Mouse (Mus musculus) hindbrain, postnatal 0 days (tissue): ENCODE data around the gene Bbs9. TPM values are rescaled to one million over a fixed set of nuclear protein-coding genes. Genes with fewer than 3 reads are reported as not detected.

ENCODE experiments used
- ATAC-seq: fragments of 200-750 bp; cut with Nextera tagmentation; 2 replicates; pipeline ENCODE4 v1.8.0; 2017; ENCODE audit warnings: mild to moderate bottlenecking, moderate TSS enrichment, moderate library complexity
- DNase-seq: peaks from one replicate; pipeline ENCODE4 v3.0.0-alpha.2; 2015; ENCODE audit warnings: low spot score
- H3K27ac ChIP-seq: fragments of 300-500 bp; sonication (generic); 2 replicates; pipeline ENCODE4 v1.5.1; 2014; ENCODE audit warnings: mild to moderate bottlenecking
- H3K27me3 ChIP-seq: fragments of 300-500 bp; sonication (generic); 2 replicates; pipeline ENCODE4 v1.6.1; 2014; ENCODE audit warnings: low read length, mixed read lengths; ENCODE audit not compliant: insufficient read depth
- H3K36me3 ChIP-seq: fragments of 300-500 bp; sonication (generic); 2 replicates; pipeline ENCODE4 v1.6.1; 2014; ENCODE audit warnings: low read length, mixed read lengths; ENCODE audit not compliant: insufficient read depth
- H3K4me1 ChIP-seq: fragments of 300-500 bp; sonication (generic); 2 replicates; pipeline ENCODE4 v1.6.1; 2014; ENCODE audit warnings: antibody characterized with exemption, low read length, mixed read lengths; ENCODE audit not compliant: insufficient read depth
- H3K4me2 ChIP-seq: fragments of 300-500 bp; sonication (generic); 2 replicates; pipeline ENCODE4 v1.6.1; 2014; ENCODE audit warnings: low read depth, mild to moderate bottlenecking, low read length, moderate library complexity, mixed read lengths
- H3K4me3 ChIP-seq: fragments of 300-500 bp; sonication (generic); 2 replicates; pipeline ENCODE4 v1.5.1; 2014; ENCODE audit warnings: low read length
- H3K9ac ChIP-seq: fragments of 300-500 bp; sonication (generic); replicated peaks from 2 replicates; pipeline ENCODE4 v1.6.1; 2014; ENCODE audit warnings: mild to moderate bottlenecking, low read length, moderate library complexity, mixed read lengths
- H3K9me3 ChIP-seq: fragments of 300-500 bp; sonication (generic); 2 replicates; pipeline ENCODE4 v1.6.1; 2016; ENCODE audit warnings: low read length, mixed read lengths
- CTCF ChIP-seq: IDR thresholded peaks from 2 replicates; pipeline ENCODE4 v1.5.1; 2016; ENCODE audit warnings: antibody characterized with exemption, control low read depth, low read depth
- WGBS: fragments of 180-500 bp; shearing (Covaris S2); extraction: QIAGEN DNeasy Blood & Tissue Kit; methylation state at CpG from one replicate; pipeline ENCODE4 v1.1.7; 2014; 5-methylcytosine and 5-hydroxymethylcytosine counted together
- polyA plus RNA-seq: library from polyadenylated mRNA; unstranded; fragments of >200 nt; fragmentation: Nextera tagmentation; extraction: Ambion mirVana; gene quantifications from 2 replicates; pipeline ENCODE4 v1.2.1, GENCODE M21; 2015
- total RNA-seq: library from RNA; depleted of rRNA; stranded (reverse); fragments of >200 nt; gene quantifications from 2 replicates; pipeline ENCODE4 v1.2.3, GENCODE M21; 2014; rRNA removed

Gene Bbs9
- total and polyA plus RNA-seq, 2 experiments from 2014 or later = 15.2 to 27.5 TPM

DNA sequence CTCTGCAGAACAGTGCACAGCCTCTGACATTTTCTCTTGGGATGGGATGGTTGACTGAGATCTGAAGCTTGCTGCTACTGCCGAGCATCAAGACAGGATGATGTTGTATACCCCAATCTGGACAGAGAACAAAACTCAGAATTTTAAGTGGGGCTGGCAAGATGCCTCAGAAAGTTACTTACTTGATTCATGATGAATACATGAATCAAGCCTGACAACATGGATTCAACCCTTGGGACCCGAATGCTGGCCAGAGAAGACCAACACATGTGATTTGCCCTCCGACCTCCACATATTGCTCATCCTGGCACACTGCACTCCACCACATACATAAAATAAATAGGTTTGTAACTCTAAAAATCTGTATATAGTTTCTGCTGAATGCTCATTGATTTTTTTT is 403.8 kb downstream of the Bbs9 start:
- Histone ChIP-seq H3K9me3 (no peaks in the 10 kb centered on the region), H3K9ac (no peak overlapping the region), H3K4me1 (no peaks in the 10 kb centered on the region), H3K36me3 (no peaks in the 10 kb centered on the region), H3K27ac (no peak overlapping the region), H3K4me3 (no peak overlapping the region), H3K4me2 (no peak overlapping the region), H3K27me3 (no peaks in the 10 kb centered on the region)
- DNase-seq (no peak), ATAC-seq (no peak)
- TF ChIP-seq CTCF = no peak
- 83% methylated on average over 3 of the region's 3 CpGs for WGBS

DNA sequence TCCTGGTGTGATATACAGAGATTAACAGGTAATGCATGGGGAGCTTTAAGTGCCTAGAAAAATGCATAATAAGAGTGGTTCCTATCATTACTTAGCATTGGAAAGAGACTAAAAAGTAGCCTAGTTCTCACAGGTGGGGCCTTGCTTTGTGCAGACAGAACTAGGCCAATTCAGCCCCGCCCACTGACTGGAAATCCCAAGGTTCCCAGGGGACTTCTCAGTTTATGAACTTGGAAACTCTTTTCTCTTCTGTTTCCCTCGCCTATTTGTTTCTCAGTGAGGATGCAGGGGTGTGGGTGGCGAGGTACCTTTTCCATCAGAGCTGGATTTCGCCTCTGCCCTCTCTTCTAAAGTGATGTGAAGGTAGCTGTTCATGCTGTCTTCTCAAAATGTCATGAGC is 410.8 kb downstream of the Bbs9 start:
- Histone ChIP-seq H3K4me3 (no peak overlapping the region), H3K4me2 (no peak overlapping the region), H3K36me3 (no peaks in the 10 kb centered on the region), H3K4me1 (no peaks in the 10 kb centered on the region), H3K9ac (no peak overlapping the region), H3K27me3 (no peaks in the 10 kb centered on the region), H3K9me3 (no peaks in the 10 kb centered on the region), H3K27ac (no peak overlapping the region)
- 82% methylated on average over 4 of the region's 4 CpGs for WGBS
- TF ChIP-seq CTCF = no peak
- ATAC-seq = no peak
- no peak for DNase-seq

DNA sequence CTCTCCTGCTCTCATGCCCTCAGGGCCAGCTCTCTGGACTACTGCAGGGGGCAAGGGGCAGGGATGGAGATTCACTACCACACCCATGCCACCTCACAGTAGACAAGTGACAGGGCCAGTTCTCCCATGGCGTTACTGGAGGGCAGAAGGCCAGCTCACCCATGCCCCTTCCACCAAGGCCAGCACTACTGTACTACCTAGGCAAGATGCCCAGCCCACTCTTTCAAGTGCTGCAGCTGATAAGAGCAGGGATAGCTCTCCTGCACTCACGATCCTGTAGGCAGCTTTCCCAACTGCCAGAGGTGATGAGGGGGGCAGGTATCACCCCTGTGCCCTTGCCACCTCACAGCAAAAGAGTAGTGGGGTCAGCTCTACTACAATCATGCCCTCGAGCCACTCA is 429.9 kb downstream of the Bbs9 start:
- no peak for ATAC-seq

DNA sequence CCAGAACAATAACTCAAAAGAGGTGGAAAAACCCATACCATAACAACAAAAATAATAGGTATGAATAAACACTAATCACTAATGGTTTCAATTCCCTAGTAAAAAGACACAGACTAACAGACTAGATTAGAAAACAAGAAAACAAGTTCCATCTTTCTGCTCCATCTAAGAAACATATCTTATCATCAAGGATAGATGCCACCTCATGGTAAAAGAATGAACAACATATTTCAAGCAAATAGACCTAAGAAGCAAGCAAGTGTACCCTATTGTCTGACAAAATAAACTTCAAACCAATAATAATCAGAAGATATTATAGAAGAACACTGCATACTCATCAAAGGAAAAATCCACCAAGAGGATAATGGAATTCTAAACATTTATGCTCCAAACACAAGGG is 441.3 kb downstream of the Bbs9 start:
- Histone ChIP-seq H3K4me1 (no peaks in the 10 kb centered on the region), H3K27me3 (no peaks in the 10 kb centered on the region), H3K27ac (no peak overlapping the region), H3K4me2 (no peak overlapping the region), H3K4me3 (no peak overlapping the region), H3K9me3 (no peaks in the 10 kb centered on the region), H3K36me3 (no peaks in the 10 kb centered on the region), H3K9ac (no peak overlapping the region)
- ATAC-seq (no peak), DNase-seq (no peak)
- TF ChIP-seq CTCF = no peak

More for the DNA sequence above, 429.9 kb downstream of the Bbs9 start:
- H3K27ac ChIP-seq = no peak overlapping the region
- H3K36me3 ChIP-seq = no peaks in the 10 kb centered on the region
- no peak overlapping the region for H3K4me3 ChIP-seq
- H3K9ac ChIP-seq = no peak overlapping the region
- H3K9me3 ChIP-seq = no peaks in the 10 kb centered on the region
- TF ChIP-seq CTCF = no peak
- no peaks in the 10 kb centered on the region for H3K4me1 ChIP-seq
- no peak overlapping the region for H3K4me2 ChIP-seq
- WGBS = 88% methylated on average over 3 of the region's 3 CpGs
- DNase-seq = no peak
- no peaks in the 10 kb centered on the region for H3K27me3 ChIP-seq

DNA sequence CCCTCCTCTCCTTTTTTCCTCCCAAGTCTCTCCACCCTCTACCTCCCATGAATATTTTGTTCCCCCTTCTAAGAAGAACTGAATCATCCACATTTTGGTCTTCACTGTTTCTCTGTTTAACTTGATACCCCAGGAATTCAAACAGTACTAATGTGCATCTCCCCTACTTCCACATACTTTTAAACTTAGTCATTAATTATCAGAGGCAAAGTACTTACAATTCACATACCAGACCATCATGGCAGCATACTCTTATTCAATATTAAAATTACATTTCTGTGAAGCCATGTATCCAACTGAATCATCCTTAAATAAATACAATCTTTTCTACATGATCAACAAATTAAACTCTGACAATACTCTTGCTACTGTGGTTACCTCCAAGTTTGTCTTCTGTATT is 460.1 kb downstream of the Bbs9 start:
- Histone ChIP-seq H3K4me3 (no peak overlapping the region), H3K4me2 (no peak overlapping the region), H3K27ac (no peak overlapping the region), H3K9ac (no peak overlapping the region), H3K4me1 (no peaks in the 10 kb centered on the region), H3K36me3 (no peaks in the 10 kb centered on the region), H3K9me3 (no peaks in the 10 kb centered on the region), H3K27me3 (no peaks in the 10 kb centered on the region)
- TF ChIP-seq CTCF = no peak
- ATAC-seq = no peak
- DNase-seq = no peak

Other genes with a start within 250 kb of the Bbs9 start
- gene Zfp599, start 215.8 kb upstream of the Bbs9 start, total RNA-seq = 3.0 and 5.5 TPM in 2 replicates
- 4.8 and 5.2 TPM in 2 replicates for gene Zfp599, start 215.8 kb upstream of the Bbs9 start, polyA plus RNA-seq
- gene Zfp810, start 168.1 kb upstream of the Bbs9 start, total RNA-seq = 25.4 and 41.4 TPM in 2 replicates
- gene Zfp810, start 168.1 kb upstream of the Bbs9 start, polyA plus RNA-seq = 24.2 and 25.1 TPM in 2 replicates
- gene Anln, start 86.5 kb upstream of the Bbs9 start, total RNA-seq = 6.3 and 6.8 TPM in 2 replicates
- 2.7 and 3.3 TPM in 2 replicates for gene Anln, start 86.5 kb upstream of the Bbs9 start, polyA plus RNA-seq
- gene 9530077C05Rik, start 64.2 kb upstream of the Bbs9 start, total RNA-seq = 13.8 and 15.5 TPM in 2 replicates
- 15.0 and 16.8 TPM in 2 replicates for gene 9530077C05Rik, start 64.2 kb upstream of the Bbs9 start, polyA plus RNA-seq
- not detected in 2 replicates for gene Gm17545, start 21.4 kb upstream of the Bbs9 start, total RNA-seq
- gene Gm17545, start 21.4 kb upstream of the Bbs9 start, polyA plus RNA-seq = not detected in 2 replicates
- gene Rp9, start 6.0 kb upstream of the Bbs9 start, total RNA-seq = 63.2 and 72.3 TPM in 2 replicates
- 75.1 and 81.4 TPM in 2 replicates for gene Rp9, start 6.0 kb upstream of the Bbs9 start, polyA plus RNA-seq